Mouse (Mus musculus) kidney, postnatal 0 days (tissue): Measurements from ENCODE around the gene Plod1. TPM values are rescaled to one million over a fixed set of nuclear protein-coding genes. Genes with fewer than 3 reads are reported as not detected.

Source experiments
- ATAC-seq: fragments of 200-750 bp; cut with Nextera tagmentation; replicated peaks from 2 replicates; pipeline ENCODE4 v1.8.0; 2017; ENCODE audit warnings: low read depth, moderate number of reproducible peaks, moderate TSS enrichment, moderate library complexity; ENCODE audit not compliant: low FRiP score
- DNase-seq: peaks from one replicate; pipeline ENCODE4 v3.0.0-alpha.2; 2016; ENCODE audit warnings: low spot score
- H3K27ac ChIP-seq: fragments of 300-500 bp; sonication (generic); 2 replicates; pipeline ENCODE4 v1.5.1; 2014; ENCODE audit warnings: mild to moderate bottlenecking
- H3K27me3 ChIP-seq: fragments of 300-500 bp; sonication (generic); 2 replicates; pipeline ENCODE4 v1.6.1; 2014; ENCODE audit warnings: low read length, mixed read lengths; ENCODE audit not compliant: insufficient read depth
- H3K36me3 ChIP-seq: fragments of 300-500 bp; sonication (generic); 2 replicates; pipeline ENCODE4 v1.6.1; 2014; ENCODE audit warnings: low read length, mixed read lengths; ENCODE audit not compliant: insufficient read depth
- H3K4me1 ChIP-seq: fragments of 300-500 bp; sonication (generic); replicated peaks from 2 replicates; pipeline ENCODE4 v1.6.1; 2014; ENCODE audit warnings: antibody characterized with exemption, low read length, mixed read lengths; ENCODE audit not compliant: insufficient read depth
- H3K4me2 ChIP-seq: fragments of 300-500 bp; sonication (generic); 2 replicates; pipeline ENCODE4 v1.6.1; 2014; ENCODE audit warnings: mild to moderate bottlenecking, low read length, moderate library complexity, mixed read lengths
- H3K4me3 ChIP-seq: fragments of 300-500 bp; sonication (generic); replicated peaks from 2 replicates; pipeline ENCODE4 v1.5.1; 2014; ENCODE audit warnings: low read depth, low read length
- H3K9ac ChIP-seq: fragments of 300-500 bp; sonication (generic); 2 replicates; pipeline ENCODE4 v1.6.1; 2014; ENCODE audit warnings: low read depth, low read length
- H3K9me3 ChIP-seq: fragments of 300-500 bp; sonication (generic); replicated peaks from 2 replicates; pipeline ENCODE4 v1.6.1; 2016; ENCODE audit warnings: low read length, inconsistent platforms, mixed read lengths
- CTCF ChIP-seq: IDR thresholded peaks from 2 replicates; pipeline ENCODE4 v1.5.1; 2016; ENCODE audit warnings: antibody characterized with exemption, low read depth, mild to moderate bottlenecking, moderate library complexity
- WGBS: fragments of 180-500 bp; shearing (Covaris S2); extraction: QIAGEN DNeasy Blood & Tissue Kit; methylation state at CpG from one replicate; pipeline ENCODE4 v1.1.7; 2014; 5-methylcytosine and 5-hydroxymethylcytosine counted together
- polyA plus RNA-seq: library from polyadenylated mRNA; unstranded; fragments of >200 nt; fragmentation: Nextera tagmentation; extraction: Ambion mirVana; gene quantifications from 2 replicates; pipeline ENCODE4 v1.2.1, GENCODE M21; 2015

Plod1 gene
- polyA plus RNA-seq, 1 experiment from 2014 or later = 38.1 TPM

GRCm38 (mm10) chr4:147934134-147934533, 2.4 kb downstream of the Plod1 start:
- Histone ChIP-seq H3K4me1 (peaks cover 23% of the 10 kb centered on the region; the same call in 1 of the 2 replicates), H3K27ac (peak overlapping the region; percentile 25; the same call in 1 of the 2 replicates), H3K4me3 (no peak overlapping the region), H3K9me3 (no peaks in the 10 kb centered on the region), H3K4me2 (peak overlapping the region; percentile 2; the same call in 1 of the 2 replicates), H3K36me3 (no peaks in the 10 kb centered on the region), H3K9ac (peak overlapping the region; percentile 32; the same call in 1 of the 2 replicates), H3K27me3 (no peaks in the 10 kb centered on the region)
- DNase-seq (no peak), ATAC-seq (no peak)
- 39% methylated on average over 3 of the region's 3 CpGs for WGBS
- TF ChIP-seq CTCF = no peak

GRCm38 (mm10) chr4:147930946-147931345, 5.6 kb downstream of the Plod1 start:
- Histone ChIP-seq H3K36me3 (no peaks in the 10 kb centered on the region), H3K9me3 (no peaks in the 10 kb centered on the region), H3K4me2 (no peak overlapping the region), H3K9ac (no peak overlapping the region), H3K4me3 (no peak overlapping the region), H3K4me1 (peaks cover 21% of the 10 kb centered on the region), H3K27me3 (no peaks in the 10 kb centered on the region), H3K27ac (no peak overlapping the region)
- TF ChIP-seq CTCF = no peak
- ATAC-seq = no peak
- DNase-seq = no peak
- 92% methylated on average over 14 of the region's 14 CpGs for WGBS

GRCm38 (mm10) chr4:147928540-147928939, 8.0 kb downstream of the Plod1 start:
- H3K9ac ChIP-seq = no peak overlapping the region
- DNase-seq (no peak), ATAC-seq (no peak)
- H3K4me1 ChIP-seq = peaks cover 6% of the 10 kb centered on the region; the same call in 1 of the 2 replicates
- H3K36me3 ChIP-seq = no peaks in the 10 kb centered on the region
- H3K27ac ChIP-seq = no peak overlapping the region
- 87% methylated on average over 7 of the region's 7 CpGs for WGBS
- no peaks in the 10 kb centered on the region for H3K9me3 ChIP-seq
- H3K4me3 ChIP-seq = no peak overlapping the region
- no peaks in the 10 kb centered on the region for H3K27me3 ChIP-seq
- TF ChIP-seq CTCF = no peak
- no peak overlapping the region for H3K4me2 ChIP-seq

GRCm38 (mm10) chr4:147928136-147928535, 8.4 kb downstream of the Plod1 start:
- no peak for TF ChIP-seq CTCF
- H3K9me3 ChIP-seq = no peaks in the 10 kb centered on the region
- H3K27ac ChIP-seq = no peak overlapping the region
- no peak overlapping the region for H3K4me2 ChIP-seq
- DNase-seq (peak; percentile 50), ATAC-seq (peak; percentile 43; the same call in 1 of the 2 replicates)
- 24% methylated on average over 8 of the region's 9 CpGs for WGBS
- no peak overlapping the region for H3K4me3 ChIP-seq
- H3K36me3 ChIP-seq = 0 out of 2 replicates have a peak, but pooled peaks cover 4% of the 10 kb centered on the region
- no peaks in the 10 kb centered on the region for H3K27me3 ChIP-seq
- H3K9ac ChIP-seq = no peak overlapping the region
- H3K4me1 ChIP-seq = peaks cover 6% of the 10 kb centered on the region; the same call in 1 of the 2 replicates

GRCm38 (mm10) chr4:147927705-147928104, 8.9 kb downstream of the Plod1 start:
- H3K36me3 ChIP-seq = 0 out of 2 replicates have a peak, but pooled peaks cover 4% of the 10 kb centered on the region
- no peak overlapping the region for H3K4me3 ChIP-seq
- H3K9ac ChIP-seq = no peak overlapping the region
- ATAC-seq = peak; percentile 38; the same call in 1 of the 2 replicates
- DNase-seq = peak; percentile 50
- no peaks in the 10 kb centered on the region for H3K27me3 ChIP-seq
- no peaks in the 10 kb centered on the region for H3K9me3 ChIP-seq
- 37% methylated on average over 8 of the region's 8 CpGs for WGBS
- no peak for TF ChIP-seq CTCF
- H3K27ac ChIP-seq = no peak overlapping the region
- H3K4me2 ChIP-seq = no peak overlapping the region
- H3K4me1 ChIP-seq = peaks cover 6% of the 10 kb centered on the region; the same call in 1 of the 2 replicates

GRCm38 (mm10) chr4:147922341-147922740, 14.2 kb downstream of the Plod1 start:
- no peak overlapping the region for H3K4me3 ChIP-seq
- 66% methylated on average over 11 of the region's 11 CpGs for WGBS
- H3K4me1 ChIP-seq = no peaks in the 10 kb centered on the region
- no peaks in the 10 kb centered on the region for H3K9me3 ChIP-seq
- H3K27me3 ChIP-seq = no peaks in the 10 kb centered on the region
- H3K36me3 ChIP-seq = 0 out of 2 replicates have a peak, but pooled peaks cover 7% of the 10 kb centered on the region
- H3K27ac ChIP-seq = no peak overlapping the region
- no peak for ATAC-seq
- no peak overlapping the region for H3K9ac ChIP-seq
- H3K4me2 ChIP-seq = no peak overlapping the region
- no peak for TF ChIP-seq CTCF
- DNase-seq = no peak
